Mouse (Mus musculus) adrenal gland, postnatal 4 days (tissue): ENCODE results near the gene Pgm2. TPM values are rescaled to one million over a fixed set of nuclear protein-coding genes. Genes with fewer than 3 reads are reported as not detected.

ENCODE experiments used
- DNase-seq, 2 experiments: peaks; one replicate each; pipeline ENCODE4 v3.0.0; 2021 to 2022; ENCODE audit warnings: low spot score in 2 of 2, mixed read lengths in 2 of 2
- microRNA-seq: library from miRNA; unstranded; fragments of <30 nt; microRNA quantifications from one replicate; pipeline ENCODE4 v1.2.0, GENCODE M21; 2021
- total RNA-seq, 2 experiments: library from RNA; stranded (reverse); gene quantifications; 2 replicates each; pipeline ENCODE4 v1.2.3; 2021

The Pgm2 gene
- total RNA-seq, 2 experiments from 2014 or later: 22.6 to 28.3 TPM

- DNase-seq: no peak
Observed at GRCm38 (mm10) chr5:64173302-64173701, 80.6 kb downstream of the Pgm2 start.

- no peak for DNase-seq
Observed at GRCm38 (mm10) chr5:64174429-64174935, 81.7 kb downstream of the Pgm2 start.

Small RNAs within 50 kb of the gene (microRNA-seq; reads per million reads assigned to microRNA genes)
- gene Gm22395 (not detected), gene Gm23967 (not detected)

Other genes starting within 250 kb of the Pgm2 start
- 10 to 100 TPM; 36.7 to 39.9 TPM for gene Rell1, start 124.1 kb upstream of the Pgm2 start, total RNA-seq
- 10 to 100 TPM; 20.2 to 26.7 TPM for gene Tbc1d1, start 63.4 kb downstream of the Pgm2 start, total RNA-seq